Mouse (Mus musculus): ENCODE results near the gene Scamp2.

GRCm38 (mm10) chr9:57604875-57605274 is 44.1 kb downstream of the Scamp2 start:
- TF ChIP-seq CHD2 (IDR thresholded peaks at IDR 0.05; ENCODE audit: low read depth, low read length) = no peak
- no peak for TF ChIP-seq ZC3H11A (IDR thresholded peaks at IDR 0.05; ENCODE audit: borderline replicate concordance, low read depth, low read length)
- no peak for TF ChIP-seq HCFC1 (IDR thresholded peaks at IDR 0.05; ENCODE audit: borderline replicate concordance, insufficient read depth, low read length)
- no peak for TF ChIP-seq MAFK (IDR thresholded peaks at IDR 0.05; ENCODE audit: insufficient read depth, low read depth, low read length)

All from ES-E14 (cell line).